Mouse (Mus musculus): ENCODE data around the gene Eif4a1.

DNA sequence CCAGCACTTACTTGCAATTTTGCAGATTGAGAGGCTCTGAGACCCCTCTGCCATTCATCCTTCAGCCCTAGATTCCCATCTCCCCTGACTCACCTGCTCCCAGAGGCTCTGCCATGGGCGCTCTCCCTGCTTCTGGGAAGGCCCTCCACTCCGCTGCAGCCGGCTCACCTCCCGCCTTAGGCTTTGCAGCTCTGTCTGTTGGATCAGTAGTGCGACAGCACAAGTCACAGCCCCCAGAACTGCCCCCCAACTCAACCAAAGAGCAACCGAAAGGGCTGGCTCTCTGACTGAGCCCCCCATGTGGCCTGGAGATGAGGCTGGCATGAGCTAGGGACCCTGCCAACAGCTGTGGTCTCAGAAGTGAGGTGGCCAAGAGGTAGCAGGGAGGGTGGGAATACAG, 12.7 kb upstream of the Eif4a1 start:
- TF ChIP-seq GATA1 (IDR thresholded peaks at IDR 0.05; ENCODE audit: borderline replicate concordance, low read length) = no peak
- TF ChIP-seq FLI1 (IDR thresholded peaks at IDR 0.05; ENCODE audit: low read length) = no peak

Measured in megakaryocyte, embryonic 14.5 days (primary cell).